ENCODE assay signal across 30 mouse cellular contexts in the genomic region with DNA sequence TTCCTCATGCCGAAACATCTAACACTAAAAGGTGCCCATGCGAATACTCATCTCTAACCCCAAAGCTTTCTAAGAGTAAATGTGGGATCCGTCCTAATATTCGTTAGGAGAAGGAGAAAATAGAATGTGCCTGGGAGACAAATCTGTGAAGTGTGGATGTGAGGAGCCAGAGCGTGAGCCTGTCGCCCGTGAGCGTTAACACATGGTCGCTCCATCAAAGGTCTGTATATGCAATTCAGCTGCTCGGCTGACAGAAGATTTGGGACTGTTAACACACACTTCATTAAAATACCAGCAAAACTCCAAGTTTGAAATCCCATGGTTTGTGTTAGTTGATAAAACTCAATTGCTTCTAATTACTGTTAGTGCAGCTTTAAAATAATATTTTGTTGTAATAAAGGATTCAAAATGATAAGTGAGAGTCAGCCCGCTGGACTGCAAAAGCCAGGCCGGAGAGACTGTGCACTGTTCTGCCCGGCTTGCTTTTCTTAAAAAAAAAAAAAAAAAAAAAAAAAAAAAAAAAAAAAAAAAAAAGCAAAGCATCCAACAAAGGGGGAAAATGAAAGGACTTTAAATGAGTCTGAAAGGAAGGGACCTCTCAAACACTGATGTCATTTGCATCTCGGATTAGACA.
DNase-seq lines count a peak whose midpoint lies in the region; ATAC-seq and TF ChIP-seq lines count a peak whose summit lies in the region.
"Had no signal": no experiment of that assay in that cellular context is flagged by ENCODE, and none has a peak within 500 bp of the region (broad histone marks: within the 10 kb centered on the region; RNA-seq: fewer than 3 reads in every experiment).

No protein-coding gene starts in this region.

- 41% methylated on average over 14 of the region's 14 CpGs for WGBS in forebrain, embryonic 14.5 days
- 70% methylated on average over 14 of the region's 14 CpGs for WGBS in forebrain, embryonic 11.5 days
- 49% methylated on average over 14 of the region's 14 CpGs for WGBS in stomach, embryonic 14.5 days
- 44% methylated on average over 14 of the region's 14 CpGs for WGBS in stomach, postnatal 0 days
- 71% methylated on average over 14 of the region's 14 CpGs for WGBS in midbrain, embryonic 13.5 days

- no peak for TF ChIP-seq EP300 in stomach, postnatal 0 days (optimal IDR thresholded peaks at IDR 0.05)

- H3K27me3 ChIP-seq in forebrain, embryonic 14.5 days (replicated peaks; ENCODE audit: control insufficient read depth, insufficient read depth, low read length) = no peaks in the 10 kb centered on the region
- 0 out of 2 replicates have a peak, but pooled peaks cover 2% of the 10 kb centered on the region for H3K27me3 ChIP-seq in forebrain, embryonic 11.5 days (ENCODE audit: control insufficient read depth, insufficient read depth, low read length)
- H3K27me3 ChIP-seq in stomach, embryonic 14.5 days (ENCODE audit: control insufficient read depth, insufficient read depth, low read length) = no peaks in the 10 kb centered on the region
- H3K27me3 ChIP-seq in stomach, postnatal 0 days (ENCODE audit: control insufficient read depth, insufficient read depth, low read length) = no peaks in the 10 kb centered on the region
- peaks cover 64% of the 10 kb centered on the region for H3K27me3 ChIP-seq in midbrain, embryonic 13.5 days
- H3K27me3 ChIP-seq: embryonic facial prominence, embryonic 12.5 days; intestine, embryonic 15.5 days; limb, embryonic 15.5 days had no signal

- peak; percentile 40; the same call in 1 of the 2 replicates for ATAC-seq in forebrain, embryonic 14.5 days
- ATAC-seq in forebrain, embryonic 11.5 days (replicated peaks; ENCODE audit: low FRiP score) = no peak
- ATAC-seq in stomach, embryonic 14.5 days (ENCODE audit: insufficient number of reproducible peaks, insufficient read depth, low FRiP score, low read depth) = peak; percentile 53; the same call in 1 of the 2 replicates
- ATAC-seq in stomach, postnatal 0 days (ENCODE audit: low FRiP score, low TSS enrichment) = no peak
- no peak for ATAC-seq in frontal cortex, adult (ENCODE audit: low TSS enrichment)
- ATAC-seq in midbrain, embryonic 13.5 days = no peak
- ATAC-seq: forebrain, postnatal 0 days; hindbrain, postnatal 0 days; intestine, embryonic 15.5 days; midbrain, embryonic 15.5 days had no signal

- DNase-seq in forebrain, embryonic 14.5 days (ENCODE audit: low spot score) = peak; percentile 34
- no peak for DNase-seq in forebrain, embryonic 11.5 days (ENCODE audit: low spot score)
- no peak for DNase-seq in stomach, postnatal 0 days (ENCODE audit: low spot score)
- peak; percentile 42 for DNase-seq in lung, postnatal 36 days
- DNase-seq in urinary bladder, postnatal 25 days (ENCODE audit: low spot score) = no peak
- DNase-seq: adrenal gland, postnatal 14 days; cerebellum, adult 11-12 months; cerebellum, adult 9-11 months; embryo, embryonic 11 days; forebrain, postnatal 0 days; gastrocnemius, postnatal 10 days; heart, postnatal 14 days; kidney, adult 2 months; kidney, postnatal 36 days; thymus, adult 2 months; thymus, postnatal 4 days had no signal

- no peak overlapping the region for H3K4me2 ChIP-seq in forebrain, embryonic 14.5 days (ENCODE audit: low read length)
- H3K4me2 ChIP-seq in forebrain, embryonic 11.5 days (ENCODE audit: low read depth, low read length, severe bottlenecking) = no peak overlapping the region
- H3K4me2 ChIP-seq in stomach, embryonic 14.5 days (replicated peaks; ENCODE audit: low read depth, low read length) = no peak overlapping the region
- no peak overlapping the region for H3K4me2 ChIP-seq in stomach, postnatal 0 days (replicated peaks; ENCODE audit: low read depth)
- no peak overlapping the region for H3K4me2 ChIP-seq in midbrain, embryonic 13.5 days (replicated peaks)
- H3K4me2 ChIP-seq: embryonic facial prominence, embryonic 12.5 days; intestine, embryonic 15.5 days; limb, embryonic 15.5 days; midbrain, embryonic 15.5 days had no signal

- TF ChIP-seq CTCF in stomach, postnatal 0 days (IDR thresholded peaks at IDR 0.05; ENCODE audit: low read depth) = no peak

- no peak overlapping the region for H3K4me3 ChIP-seq in forebrain, embryonic 14.5 days (ENCODE audit: low read depth, low read length)
- H3K4me3 ChIP-seq in forebrain, embryonic 11.5 days (ENCODE audit: low read depth, low read length) = no peak overlapping the region
- no peak overlapping the region for H3K4me3 ChIP-seq in stomach, embryonic 14.5 days (ENCODE audit: low read depth, low read length)
- H3K4me3 ChIP-seq in stomach, postnatal 0 days (ENCODE audit: low read depth, low read length) = no peak overlapping the region
- no peak overlapping the region for H3K4me3 ChIP-seq in midbrain, embryonic 13.5 days (replicated peaks)
- H3K4me3 ChIP-seq: embryonic facial prominence, embryonic 12.5 days; forebrain, embryonic 10.5 days; intestine, embryonic 15.5 days; layer of hippocampus, adult 2 months; left cerebral cortex, adult 2 months; limb, embryonic 15.5 days; midbrain, embryonic 15.5 days had no signal

- no peaks in the 10 kb centered on the region for H3K4me1 ChIP-seq in forebrain, embryonic 14.5 days (ENCODE audit: control insufficient read depth, insufficient read depth, low read length)
- H3K4me1 ChIP-seq in forebrain, embryonic 11.5 days (replicated peaks; ENCODE audit: control insufficient read depth, insufficient read depth, low read length) = no peaks in the 10 kb centered on the region
- 0 out of 2 replicates have a peak, but pooled peaks cover 3% of the 10 kb centered on the region for H3K4me1 ChIP-seq in stomach, embryonic 14.5 days (ENCODE audit: control insufficient read depth, insufficient read depth, low read length)
- no peaks in the 10 kb centered on the region for H3K4me1 ChIP-seq in stomach, postnatal 0 days (replicated peaks; ENCODE audit: control insufficient read depth, insufficient read depth)
- H3K4me1 ChIP-seq in midbrain, embryonic 13.5 days (replicated peaks) = no peaks in the 10 kb centered on the region
- H3K4me1 ChIP-seq: embryonic facial prominence, embryonic 12.5 days; forebrain, embryonic 10.5 days; intestine, embryonic 15.5 days; limb, embryonic 15.5 days; midbrain, embryonic 15.5 days had no signal

- no peak overlapping the region for H3K27ac ChIP-seq in forebrain, embryonic 14.5 days (ENCODE audit: low read depth, low read length)
- H3K27ac ChIP-seq in forebrain, embryonic 11.5 days (ENCODE audit: low read depth, low read length) = no peak overlapping the region
- H3K27ac ChIP-seq in stomach, embryonic 14.5 days (ENCODE audit: low read length) = peak overlapping the region; percentile 39; the same call in 1 of the 2 replicates
- no peak overlapping the region for H3K27ac ChIP-seq in stomach, postnatal 0 days (replicated peaks)
- H3K27ac ChIP-seq in midbrain, embryonic 13.5 days = no peak overlapping the region
- H3K27ac ChIP-seq: embryonic facial prominence, embryonic 12.5 days; forebrain, embryonic 10.5 days; hindbrain, postnatal 0 days; intestine, embryonic 15.5 days; layer of hippocampus, adult 2 months; left cerebral cortex, adult 2 months; limb, embryonic 15.5 days; liver, embryonic 14.5 days; macrophage; midbrain, embryonic 15.5 days had no signal

- no peak overlapping the region for H3K9ac ChIP-seq in forebrain, embryonic 14.5 days (ENCODE audit: low read length)
- H3K9ac ChIP-seq in forebrain, embryonic 11.5 days (ENCODE audit: low read length) = no peak overlapping the region
- H3K9ac ChIP-seq in stomach, embryonic 14.5 days (replicated peaks; ENCODE audit: low read depth, low read length) = no peak overlapping the region
- no peak overlapping the region for H3K9ac ChIP-seq in stomach, postnatal 0 days (ENCODE audit: low read length)
- no peak overlapping the region for H3K9ac ChIP-seq in midbrain, embryonic 13.5 days (replicated peaks)
- H3K9ac ChIP-seq: embryonic facial prominence, embryonic 12.5 days; forebrain, postnatal 0 days; intestine, embryonic 15.5 days; limb, embryonic 15.5 days; liver, embryonic 14.5 days; midbrain, embryonic 15.5 days had no signal

- H3K9me3 ChIP-seq in forebrain, embryonic 14.5 days (replicated peaks; ENCODE audit: control insufficient read depth, low read length) = no peaks in the 10 kb centered on the region
- H3K9me3 ChIP-seq in forebrain, embryonic 11.5 days (ENCODE audit: control insufficient read depth, low read length) = no peaks in the 10 kb centered on the region
- H3K9me3 ChIP-seq in stomach, embryonic 14.5 days (ENCODE audit: control insufficient read depth, low read depth, low read length) = no peaks in the 10 kb centered on the region
- no peaks in the 10 kb centered on the region for H3K9me3 ChIP-seq in stomach, postnatal 0 days (ENCODE audit: control insufficient read depth, low read length)
- H3K9me3 ChIP-seq in midbrain, embryonic 13.5 days = no peaks in the 10 kb centered on the region
- H3K9me3 ChIP-seq: embryonic facial prominence, embryonic 12.5 days; forebrain, embryonic 10.5 days; intestine, embryonic 15.5 days; limb, embryonic 15.5 days; midbrain, embryonic 15.5 days had no signal

- H3K36me3 ChIP-seq in forebrain, embryonic 14.5 days (ENCODE audit: control insufficient read depth, insufficient read depth, low read length) = no peaks in the 10 kb centered on the region
- H3K36me3 ChIP-seq in forebrain, embryonic 11.5 days (ENCODE audit: control insufficient read depth, insufficient read depth, low read length) = no peaks in the 10 kb centered on the region
- H3K36me3 ChIP-seq in stomach, embryonic 14.5 days (ENCODE audit: control insufficient read depth, insufficient read depth, low read length) = no peaks in the 10 kb centered on the region
- no peaks in the 10 kb centered on the region for H3K36me3 ChIP-seq in stomach, postnatal 0 days (ENCODE audit: control insufficient read depth, insufficient read depth, low read length)
- H3K36me3 ChIP-seq in midbrain, embryonic 13.5 days = no peaks in the 10 kb centered on the region
- H3K36me3 ChIP-seq: embryonic facial prominence, embryonic 12.5 days; forebrain, embryonic 10.5 days; G1E; intestine, embryonic 15.5 days; limb, embryonic 15.5 days; midbrain, embryonic 15.5 days had no signal

Comparison
In these comparisons a context has a peak if more than half of its experiments do, and no peak if none do; other contexts are left out.
1. ATAC-seq: peak in forebrain, embryonic 14.5 days (single experiment) and stomach, embryonic 14.5 days (single experiment); none in forebrain, embryonic 11.5 days (single experiment), stomach, postnatal 0 days (single experiment), frontal cortex, adult (single experiment) and midbrain, embryonic 13.5 days (single experiment).
2. DNase-seq: peak in forebrain, embryonic 14.5 days (single experiment) and lung, postnatal 36 days (single experiment); none in forebrain, embryonic 11.5 days (single experiment), stomach, postnatal 0 days (single experiment) and urinary bladder, postnatal 25 days (single experiment).